Mouse (Mus musculus): ENCODE measurements around the gene Trim56.

The Trim56 gene

DNA sequence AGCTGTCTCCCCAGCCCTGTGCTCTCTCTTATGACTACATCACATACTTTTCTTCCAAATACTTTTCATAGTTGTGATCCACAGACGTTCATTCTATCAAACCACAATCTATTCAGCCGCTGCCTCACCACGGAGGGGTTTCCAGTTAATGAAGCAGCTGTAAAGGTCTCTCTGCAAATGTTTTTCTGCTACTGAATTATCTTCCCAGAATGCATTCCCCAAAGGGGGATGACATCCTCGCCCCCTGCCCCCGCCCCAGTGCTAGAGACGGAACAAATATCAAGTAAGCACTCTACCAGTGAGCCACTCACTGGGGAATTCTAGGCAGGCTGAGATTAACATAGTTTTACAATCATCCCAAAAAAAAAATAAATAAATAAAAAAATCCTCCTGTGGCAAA lies 7.9 kb downstream of the Trim56 start:
- no peak for DNase-seq

GRCm38 (mm10) chr5:137107670-137108069 lies 8.3 kb downstream of the Trim56 start:
- DNase-seq, result no peak

GRCm38 (mm10) chr5:137107024-137107423 lies 9.0 kb downstream of the Trim56 start:
- DNase-seq, result peak; percentile 88

- DNase-seq, result no peak
Measured at GRCm38 (mm10) chr5:137106434-137106833, 9.6 kb downstream of the Trim56 start.

- DNase-seq, result no peak
Measured at GRCm38 (mm10) chr5:137103969-137104368, 12.0 kb downstream of the Trim56 start.

DNA sequence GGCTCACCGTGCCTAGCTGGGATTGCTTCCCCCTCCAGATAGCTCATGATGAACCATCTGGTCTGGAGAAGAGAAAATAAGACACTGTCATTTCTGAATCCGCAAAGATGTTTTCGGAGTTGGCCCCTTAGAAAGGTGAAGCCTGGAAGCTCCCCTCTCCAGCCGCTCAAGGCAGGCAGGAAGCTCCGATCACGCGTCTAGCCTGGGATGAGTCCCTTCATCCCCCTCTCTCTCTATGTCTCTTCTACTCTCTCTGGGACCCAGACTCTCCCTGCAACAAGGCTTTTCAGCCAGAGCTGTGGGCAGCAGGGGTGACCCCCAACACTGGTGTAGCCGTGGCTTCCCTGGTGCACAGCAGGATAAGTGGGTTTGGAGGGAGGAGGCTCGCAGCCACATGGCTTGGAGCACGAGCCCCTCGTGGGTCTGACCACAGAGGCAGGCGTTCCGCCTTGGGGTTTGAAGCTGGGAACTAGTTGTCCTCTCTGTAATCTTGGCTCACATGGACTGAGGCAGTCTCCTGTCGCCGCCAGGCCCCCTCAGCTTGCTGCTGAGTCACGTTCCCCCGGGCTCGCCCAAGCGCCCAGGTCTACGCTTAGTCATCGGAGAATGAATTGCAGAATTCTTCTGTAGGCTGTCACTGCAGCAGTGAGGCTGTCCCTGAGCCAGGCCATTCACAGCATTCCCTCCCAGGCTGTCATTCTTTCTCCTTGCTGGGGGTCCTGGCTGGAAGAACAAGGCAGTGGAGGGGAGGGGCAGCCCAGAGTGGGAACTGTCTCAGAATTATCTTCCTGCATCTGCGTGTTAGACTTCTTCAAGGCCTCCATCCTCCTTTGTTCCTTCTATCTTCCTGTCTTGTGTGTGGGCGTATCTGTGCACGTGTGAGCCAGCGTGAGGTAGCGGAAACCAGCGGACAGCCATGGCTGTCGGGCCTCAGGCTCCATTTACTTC lies 13.2 kb downstream of the Trim56 start:
- DNase-seq, result peak; percentile 18

DNA sequence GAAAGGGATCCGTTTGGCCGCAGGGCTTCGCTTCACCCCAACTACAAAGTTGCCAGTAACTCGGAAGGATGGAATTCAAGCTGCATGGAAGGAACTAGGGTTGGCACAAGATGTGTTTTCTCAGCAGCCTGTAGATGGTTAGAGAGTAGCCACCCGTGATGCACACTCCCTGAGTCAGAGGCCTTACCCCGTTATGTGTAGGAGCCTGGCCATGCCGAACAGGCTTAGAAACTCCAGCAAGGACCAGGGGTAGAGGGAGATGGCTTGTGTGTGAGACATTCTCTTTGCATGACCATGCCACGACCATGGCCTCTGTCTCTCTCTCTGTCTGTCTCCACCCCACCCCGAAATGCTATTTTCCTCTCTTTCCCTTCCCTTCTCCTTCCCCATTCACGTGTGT lies 13.9 kb downstream of the Trim56 start:
- DNase-seq, result no peak

DNA sequence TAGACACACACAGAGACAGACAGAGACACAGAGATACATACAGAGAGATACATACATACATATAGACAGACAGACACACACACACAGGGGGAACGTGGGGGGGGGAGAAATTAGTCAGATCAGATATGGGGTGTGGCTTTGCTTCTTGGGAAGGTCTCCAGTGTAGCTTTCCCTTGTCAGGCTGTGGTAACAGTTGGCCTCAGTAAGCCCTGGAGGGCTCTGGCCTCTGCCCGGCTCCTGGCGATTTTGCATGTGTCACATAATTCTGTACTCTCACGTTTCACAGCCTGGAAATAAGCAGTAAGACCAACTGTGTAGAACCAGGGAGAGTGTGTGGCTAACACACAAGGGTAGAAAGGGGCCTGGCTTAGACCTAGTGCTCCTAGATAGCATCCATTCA lies 15.3 kb downstream of the Trim56 start:
- DNase-seq, result no peak

GRCm38 (mm10) chr5:137098418-137098817 lies 17.6 kb downstream of the Trim56 start:
- no peak for DNase-seq

DNA sequence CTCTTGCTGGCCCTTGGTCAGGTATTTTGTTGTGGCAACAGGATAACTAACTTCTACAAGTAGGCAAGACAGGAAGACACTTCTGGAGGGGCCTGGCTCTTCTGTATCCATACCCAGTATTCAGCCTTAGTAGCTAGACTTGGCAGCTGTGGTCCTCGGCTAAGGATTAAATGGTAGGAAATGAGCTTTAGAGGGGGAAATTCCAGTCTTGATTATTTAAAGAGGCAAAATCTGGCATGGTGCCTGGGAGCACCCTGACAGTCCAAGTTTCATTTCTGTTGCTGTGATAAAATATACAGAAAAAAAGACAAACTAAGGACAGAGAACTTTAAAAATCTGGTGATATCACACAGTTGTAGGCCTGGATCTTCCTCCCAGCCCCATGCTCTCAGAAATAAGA lies 20.0 kb downstream of the Trim56 start:
- DNase-seq, result no peak

- DNase-seq, result no peak
Measured at GRCm38 (mm10) chr5:137095135-137095534, 20.9 kb downstream of the Trim56 start.

GRCm38 (mm10) chr5:137093720-137094119 lies 22.3 kb downstream of the Trim56 start:
- DNase-seq, result no peak

GRCm38 (mm10) chr5:137091560-137091959 lies 24.4 kb downstream of the Trim56 start:
- no peak for DNase-seq

- no peak for DNase-seq
Measured at GRCm38 (mm10) chr5:137090870-137091269, 25.1 kb downstream of the Trim56 start.

GRCm38 (mm10) chr5:137087410-137087809 lies 28.6 kb downstream of the Trim56 start:
- no peak for DNase-seq

DNA sequence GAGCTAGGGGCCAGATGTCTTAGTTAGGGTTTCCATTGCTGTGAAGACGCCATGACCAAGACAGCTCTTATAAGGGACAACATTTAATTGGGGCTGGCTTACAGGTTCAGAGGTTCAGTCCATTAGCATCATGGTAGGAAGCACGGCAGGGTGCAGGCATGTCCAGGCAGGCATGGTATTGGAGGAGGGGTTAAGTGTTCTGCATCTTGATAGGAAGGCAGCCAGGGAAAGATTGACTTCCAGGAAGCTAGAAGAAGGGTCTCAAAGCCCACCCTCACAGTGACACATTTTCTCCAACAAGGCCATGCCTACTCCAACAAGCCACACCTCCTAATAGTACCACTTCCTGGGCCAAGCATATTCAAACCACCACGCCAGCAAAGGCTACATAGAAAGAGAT lies 30.3 kb downstream of the Trim56 start:
- DNase-seq, result no peak

DNA sequence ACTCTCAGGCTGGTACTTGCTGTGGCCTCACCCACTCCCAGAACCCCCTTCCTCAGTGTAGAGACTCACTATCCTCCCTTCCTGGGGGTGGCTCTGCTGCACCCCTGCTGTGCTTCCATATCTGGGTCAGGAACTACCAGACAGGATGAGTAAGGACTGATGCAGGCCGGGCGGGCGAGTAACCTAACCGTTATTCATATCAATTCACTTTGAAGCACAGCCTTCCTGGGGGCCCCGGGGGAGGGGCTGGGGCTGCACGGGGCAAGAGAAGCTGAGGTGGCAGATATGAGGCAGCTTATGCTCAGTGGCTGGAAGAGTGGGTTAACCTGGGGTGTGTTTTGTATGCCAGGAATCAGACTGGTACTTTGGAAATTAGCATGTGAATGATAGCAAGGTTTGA lies 31.0 kb downstream of the Trim56 start:
- DNase-seq, result peak; percentile 11

DNA sequence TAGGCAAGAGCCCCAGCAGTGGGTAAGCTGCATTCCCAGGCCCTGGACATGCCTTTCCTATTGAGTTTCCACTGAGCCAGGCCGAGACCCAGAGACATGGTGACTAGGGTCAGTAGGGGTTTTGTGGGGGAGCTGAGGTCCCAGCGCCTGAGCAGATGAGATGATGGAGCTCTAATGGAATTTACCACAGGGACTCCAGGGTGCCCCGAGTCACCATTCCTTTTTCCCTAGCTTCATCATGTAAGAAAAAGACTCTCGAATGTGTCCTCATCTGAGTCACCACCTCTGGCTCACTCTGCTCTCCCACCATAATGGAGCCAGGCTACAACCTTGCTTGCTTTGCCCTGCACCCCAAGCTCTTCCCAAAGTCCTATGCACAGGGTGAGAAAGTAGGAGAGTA lies 33.0 kb downstream of the Trim56 start:
- no peak for DNase-seq

GRCm38 (mm10) chr5:137079849-137080248 lies 36.2 kb downstream of the Trim56 start:
- no peak for DNase-seq

GRCm38 (mm10) chr5:137078616-137079015 lies 37.4 kb downstream of the Trim56 start:
- DNase-seq, result no peak

DNA sequence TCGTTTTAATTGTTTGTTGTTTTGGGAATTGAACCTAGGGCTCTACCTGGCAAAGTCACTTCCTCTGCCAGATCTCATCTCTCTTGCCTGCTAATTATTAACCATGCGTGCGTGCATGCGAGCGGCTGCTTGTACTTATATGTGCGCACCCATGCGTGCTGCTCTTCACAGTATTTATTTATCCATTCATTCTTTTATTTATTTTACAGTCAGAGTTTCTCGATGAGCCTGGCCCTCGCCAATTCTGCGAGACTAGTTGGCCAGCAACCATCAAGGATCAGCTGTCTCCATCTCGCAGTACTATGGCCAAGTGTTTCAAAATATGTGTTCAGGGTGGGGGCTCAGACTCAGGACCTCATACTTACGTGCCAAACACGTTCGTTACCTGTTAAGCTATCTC lies 38.0 kb downstream of the Trim56 start:
- DNase-seq, result no peak

DNA sequence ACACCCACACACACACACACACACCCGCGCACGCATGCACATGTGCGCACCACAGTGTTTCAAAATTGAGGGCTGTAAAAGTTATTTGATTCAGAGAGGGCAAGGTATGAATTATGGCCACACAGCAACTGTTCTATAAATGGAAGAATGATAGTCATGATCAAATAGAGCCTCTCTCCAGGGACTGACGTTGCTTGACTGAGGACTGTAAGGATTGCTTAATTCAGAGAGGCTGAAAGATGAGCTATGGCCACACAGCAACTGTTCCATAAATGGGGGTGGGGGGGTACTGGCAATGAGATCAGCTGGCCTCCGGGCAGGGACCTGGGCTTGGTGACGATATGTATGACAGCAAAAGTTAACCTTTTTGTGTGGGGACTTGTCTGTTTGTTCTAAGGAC lies 38.8 kb downstream of the Trim56 start:
- DNase-seq, result no peak

DNA sequence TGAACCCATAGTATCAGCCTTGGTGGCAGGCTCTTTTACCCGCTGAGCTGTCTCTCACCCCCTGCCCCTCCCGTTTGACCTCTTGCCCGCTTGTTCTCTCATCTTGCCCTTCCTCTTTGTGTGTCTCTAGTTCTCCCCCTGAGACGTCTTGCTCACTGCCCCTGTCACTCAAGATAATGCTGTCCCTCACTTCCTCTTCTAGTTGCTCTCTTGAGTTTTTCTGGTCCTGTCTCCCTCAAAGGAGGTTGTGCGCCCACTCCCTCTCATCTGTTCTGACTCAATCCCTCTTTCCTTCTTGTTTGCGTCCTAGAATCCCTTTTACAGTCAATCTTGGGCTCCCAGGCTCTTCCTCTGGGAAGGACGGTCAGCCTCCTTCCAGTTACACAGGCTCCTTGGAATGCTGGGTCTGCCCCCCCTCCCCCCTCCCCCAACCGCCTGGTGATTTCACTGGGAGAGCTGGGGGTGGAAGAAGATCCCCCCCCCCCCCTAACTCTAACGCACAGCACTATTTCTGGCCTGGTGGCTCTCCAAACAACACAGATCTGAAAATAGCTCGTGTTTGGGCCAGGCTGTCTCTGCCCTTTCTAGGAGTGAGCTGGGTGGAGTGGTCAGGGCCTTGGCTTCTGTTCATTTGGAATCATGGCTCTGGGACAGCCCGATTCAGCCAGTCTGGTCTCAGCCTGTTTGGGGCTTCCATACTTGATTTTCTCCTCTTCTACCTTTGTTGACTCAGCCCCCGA lies 39.6 kb downstream of the Trim56 start:
- DNase-seq, result no peak

- no peak for DNase-seq
Measured at GRCm38 (mm10) chr5:137075726-137076125, 40.3 kb downstream of the Trim56 start.

All from retina, postnatal 1 day (tissue).